Mouse (Mus musculus): ENCODE measurements at regions not wholly inside any gene's neighbourhood (a gene's known extent, or its start where the extent isn't known, plus 50 kb on each side); places are given as distances from the start of the nearest gene placed in this dataset.

- TF ChIP-seq USF2 (IDR thresholded peaks at IDR 0.05; ENCODE audit: borderline replicate concordance in 1 of 2, insufficient read depth in 1 of 2, low read depth in 1 of 2, low read length in 2 of 2): no peak
- TF ChIP-seq SMC3 (IDR thresholded peaks at IDR 0.05; ENCODE audit: low read depth, low read length): no peak
- TF ChIP-seq MXI1 (IDR thresholded peaks at IDR 0.05; ENCODE audit: low read depth, low read length): no peak
- TF ChIP-seq TBP (IDR thresholded peaks at IDR 0.05; ENCODE audit: low read depth, low read length): no peak
- no peak for TF ChIP-seq BHLHE40 (IDR thresholded peaks at IDR 0.05; ENCODE audit: borderline replicate concordance, low read depth, low read length)
- TF ChIP-seq HCFC1 (IDR thresholded peaks at IDR 0.05; ENCODE audit: low read depth, low read length): no peak
- TF ChIP-seq RCOR1 (IDR thresholded peaks at IDR 0.05; ENCODE audit: low read depth, low read length): no peak
- TF ChIP-seq TCF12 (IDR thresholded peaks at IDR 0.05; ENCODE audit: low read depth, low read length): no peak
- TF ChIP-seq ELF1 (IDR thresholded peaks at IDR 0.05; ENCODE audit: low read depth, low read length): no peak
- no peak for TF ChIP-seq POLR2AphosphoS5 (IDR thresholded peaks at IDR 0.05; ENCODE audit: borderline replicate concordance, low read depth, low read length)
- no peak for TF ChIP-seq NELFE (IDR thresholded peaks at IDR 0.05; ENCODE audit: low read depth, low read length)
- TF ChIP-seq UBTF (IDR thresholded peaks at IDR 0.05; ENCODE audit: borderline replicate concordance, insufficient read depth, low read depth, low read length): no peak
- H3K9ac ChIP-seq (ENCODE audit: control insufficient read depth, low read depth, low read length, poor library complexity, severe bottlenecking): no peak overlapping the region
Observed at GRCm38 (mm10) chr15:5846571-5846970, 453.0 kb upstream of the Dab2 start.

DNA sequence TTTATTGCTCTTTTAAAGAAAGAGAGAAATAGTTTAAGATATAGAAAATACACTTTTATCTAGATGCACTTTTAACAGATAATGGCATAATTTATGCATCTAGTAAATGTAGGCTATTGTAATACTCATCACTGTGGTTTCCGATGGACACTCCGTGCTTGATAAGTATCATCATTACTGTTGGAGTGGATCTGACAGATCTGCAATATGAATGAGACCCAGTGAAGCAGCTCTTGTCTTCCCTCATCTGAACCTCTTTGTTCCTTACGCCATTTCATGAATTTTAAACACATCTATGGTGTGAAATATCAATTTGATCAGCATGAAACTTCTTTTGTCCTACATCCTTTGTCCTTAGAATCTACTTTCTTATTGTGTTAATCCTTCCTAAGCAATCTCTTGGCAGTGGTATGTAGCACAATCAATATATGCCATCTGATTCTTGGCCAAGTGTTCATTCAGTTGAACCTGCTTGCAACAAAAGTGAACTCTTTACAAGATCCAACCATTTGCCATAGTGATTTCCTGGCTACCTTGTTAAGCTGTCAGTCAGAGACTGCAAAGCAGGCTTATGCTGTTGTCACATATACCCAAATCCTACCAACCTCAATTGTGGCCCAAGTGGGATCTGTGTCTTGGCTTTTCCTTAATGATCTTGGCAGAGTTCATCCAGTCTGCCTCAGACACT is 452.0 kb upstream of the Dab2 start:
- Histone ChIP-seq H3K27ac (ENCODE audit: control insufficient read depth, low read depth, low read length) (no peak overlapping the region), H3K9me3 (replicated peaks; ENCODE audit: insufficient read depth, low read length) (no peaks in the 10 kb centered on the region), H3K4me3 (ENCODE audit: control insufficient read depth in 1 of 2, insufficient read depth in 1 of 2, low read depth in 2 of 2, low read length in 2 of 2) (no peak overlapping the region), H3K27me3 (ENCODE audit: control insufficient read depth in 1 of 2, insufficient read depth in 2 of 2, low read length in 2 of 2) (no peaks in the 10 kb centered on the region), H3K79me2 (ENCODE audit: control insufficient read depth, insufficient read depth, low read length, poor library complexity) (no peaks in the 10 kb centered on the region), H3K36me3 (ENCODE audit: control insufficient read depth in 1 of 2, insufficient read depth in 2 of 2, low read length in 2 of 2) (no peaks in the 10 kb centered on the region), H3K4me1 (ENCODE audit: control insufficient read depth in 1 of 2, insufficient read depth in 2 of 2, low read length in 2 of 2) (no peaks in the 10 kb centered on the region), H3K9ac (ENCODE audit: control insufficient read depth, low read depth, low read length, poor library complexity, severe bottlenecking) (no peak overlapping the region)
- no peak for DNase-seq (ENCODE audit: low read depth, low spot score)
- TF ChIP-seq KAT2A (conservative IDR thresholded peaks at IDR 0.05; ENCODE audit: low read depth, low read length) (no peak), MAZ (IDR thresholded peaks at IDR 0.05; ENCODE audit: low read depth, low read length) (no peak), MAFK (IDR thresholded peaks at IDR 0.05; ENCODE audit: borderline replicate concordance, low read depth, low read length) (no peak), ZMIZ1 (IDR thresholded peaks at IDR 0.05; ENCODE audit: low read depth, low read length) (no peak), JUND (IDR thresholded peaks at IDR 0.05; ENCODE audit: low read depth, low read length) (no peak), ELF1 (IDR thresholded peaks at IDR 0.05; ENCODE audit: low read depth, low read length) (no peak), UBTF (IDR thresholded peaks at IDR 0.05; ENCODE audit: borderline replicate concordance, insufficient read depth, low read depth, low read length) (no peak), EP300 (IDR thresholded peaks at IDR 0.05; ENCODE audit: low read depth in 1 of 2, low read length in 2 of 2) (no peak), SIN3A (IDR thresholded peaks at IDR 0.05; ENCODE audit: low read length) (no peak), RAD21 (IDR thresholded peaks at IDR 0.05; ENCODE audit: low read depth, low read length) (no peak), TAL1 (IDR thresholded peaks at IDR 0.05; ENCODE audit: low read length) (no peak), SMC3 (IDR thresholded peaks at IDR 0.05; ENCODE audit: low read depth, low read length) (no peak)

More at GRCm38 (mm10) chr15:5846571-5846970, 453.0 kb upstream of the Dab2 start:
- Histone ChIP-seq H3K4me3 (ENCODE audit: control insufficient read depth in 1 of 2, insufficient read depth in 1 of 2, low read depth in 2 of 2, low read length in 2 of 2) (no peak overlapping the region), H3K27me3 (ENCODE audit: control insufficient read depth in 1 of 2, insufficient read depth in 2 of 2, low read length in 2 of 2) (no peaks in the 10 kb centered on the region), H3K79me2 (ENCODE audit: control insufficient read depth, insufficient read depth, low read length, poor library complexity) (no peaks in the 10 kb centered on the region), H3K27ac (ENCODE audit: control insufficient read depth, low read depth, low read length) (no peak overlapping the region), H3K9me3 (replicated peaks; ENCODE audit: insufficient read depth, low read length) (no peaks in the 10 kb centered on the region), H3K4me1 (ENCODE audit: control insufficient read depth in 1 of 2, insufficient read depth in 2 of 2, low read length in 2 of 2) (no peaks in the 10 kb centered on the region), H3K36me3 (ENCODE audit: control insufficient read depth in 1 of 2, insufficient read depth in 2 of 2, low read length in 2 of 2) (no peaks in the 10 kb centered on the region)
- DNase-seq (ENCODE audit: low read depth, low spot score): no peak

Data from MEL (cell line).